Mouse (Mus musculus) heart, postnatal 0 days (tissue): ENCODE results near the gene Oog1.
"Not testable (repeated sequence)": the region's sequence is repeated elsewhere in the genome, so short reads cannot be mapped to it uniquely, and the experiment has no call there.

Experiments
- CTCF ChIP-seq: IDR thresholded peaks from 2 replicates; pipeline ENCODE4 v1.5.1; 2016; ENCODE audit warnings: antibody characterized with exemption, control low read depth, low read depth
- EP300 ChIP-seq: IDR thresholded peaks from 2 replicates; pipeline ENCODE4 v1.6.1; 2016; ENCODE audit warnings: antibody characterized with exemption, low read depth

- TF ChIP-seq CTCF, EP300: not testable (repeated sequence)
Measured at GRCm38 (mm10) chr12:87618569-87618968, 16.1 kb downstream of the Oog1 start, which contains the start of gene Gm4027.
